Mouse (Mus musculus): ENCODE results near the gene Lims1. TPM values are rescaled to one million over a fixed set of nuclear protein-coding genes. Genes with fewer than 3 reads are reported as not detected.

The Lims1 gene
- polyA plus RNA-seq, 1 experiment from 2014 or later, result 62.1 TPM

GRCm38 (mm10) chr10:58389151-58389550 is 65.9 kb downstream of the Lims1 start:
- peaks cover 12% of the 10 kb centered on the region for H3K4me1 ChIP-seq (replicated peaks)
- WGBS, result 79% methylated on average over 3 of the region's 3 CpGs
- H3K36me3 ChIP-seq, result no peaks in the 10 kb centered on the region
- no peak overlapping the region for H3K9ac ChIP-seq (replicated peaks)
- no peak for ATAC-seq
- no peak overlapping the region for H3K4me2 ChIP-seq (replicated peaks)
- no peak overlapping the region for H3K27ac ChIP-seq
- H3K9me3 ChIP-seq, result no peaks in the 10 kb centered on the region
- no peaks in the 10 kb centered on the region for H3K27me3 ChIP-seq
- H3K4me3 ChIP-seq (replicated peaks), result no peak overlapping the region

DNA sequence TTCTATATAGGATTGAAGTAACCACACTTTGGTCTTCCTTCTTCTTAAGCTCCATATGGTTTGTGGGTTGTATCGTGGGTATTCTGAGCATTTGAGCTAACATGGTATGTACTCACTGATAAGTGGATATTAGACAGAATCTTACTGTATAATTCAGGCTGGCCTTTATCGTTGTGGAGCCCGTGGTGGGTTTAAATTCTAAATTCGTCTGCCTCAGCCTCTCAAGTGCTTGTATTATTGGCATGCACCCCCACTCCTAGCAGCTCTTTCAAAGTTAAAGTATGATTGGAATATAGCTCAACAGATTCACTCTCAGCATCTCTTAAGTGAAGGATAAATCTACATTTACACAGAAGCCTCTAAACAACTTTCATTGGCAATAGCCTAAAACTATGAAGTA is 69.2 kb downstream of the Lims1 start:
- Histone ChIP-seq H3K36me3 (no peaks in the 10 kb centered on the region), H3K9me3 (no peaks in the 10 kb centered on the region), H3K9ac (replicated peaks) (no peak overlapping the region), H3K27ac (no peak overlapping the region), H3K4me3 (replicated peaks) (no peak overlapping the region), H3K4me2 (replicated peaks) (no peak overlapping the region), H3K27me3 (no peaks in the 10 kb centered on the region), H3K4me1 (replicated peaks) (0 out of 2 replicates have a peak, but pooled peaks cover 12% of the 10 kb centered on the region)
- 84% methylated on average over 4 of the region's 4 CpGs for WGBS
- no peak for ATAC-seq

GRCm38 (mm10) chr10:58393026-58394014 is 70.1 kb downstream of the Lims1 start:
- H3K27ac ChIP-seq, result no peak overlapping the region
- no peak overlapping the region for H3K4me2 ChIP-seq (replicated peaks)
- WGBS, result 87% methylated on average over 7 of the region's 7 CpGs
- H3K9ac ChIP-seq (replicated peaks), result no peak overlapping the region
- H3K36me3 ChIP-seq, result no peaks in the 10 kb centered on the region
- ATAC-seq, result no peak
- H3K27me3 ChIP-seq, result no peaks in the 10 kb centered on the region
- 0 out of 2 replicates have a peak, but pooled peaks cover 12% of the 10 kb centered on the region for H3K4me1 ChIP-seq (replicated peaks)
- H3K9me3 ChIP-seq, result no peaks in the 10 kb centered on the region
- no peak overlapping the region for H3K4me3 ChIP-seq (replicated peaks)

- no peak for ATAC-seq
These were observed 70.9 kb downstream of the Lims1 start for GRCm38 (mm10) chr10:58394170-58394569.

DNA sequence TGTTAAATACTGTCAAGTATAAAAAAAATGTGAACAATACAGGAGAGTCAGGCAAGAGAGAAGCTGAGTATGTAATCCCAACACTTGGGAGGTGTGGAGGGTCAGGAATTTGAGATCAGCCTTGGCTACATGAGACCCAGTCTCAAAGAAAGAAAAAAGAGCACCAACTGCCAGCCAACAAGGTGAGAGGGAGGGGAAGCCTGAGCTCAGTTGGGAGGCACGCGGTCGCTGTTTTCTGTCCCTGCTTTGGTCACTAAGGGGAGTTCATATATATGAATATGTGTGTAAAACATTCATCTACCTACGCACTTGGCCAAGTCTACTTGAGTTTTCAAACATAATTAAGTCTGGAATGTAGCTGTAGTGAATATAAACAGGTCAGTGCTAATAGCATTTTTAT is 72.0 kb downstream of the Lims1 start:
- Histone ChIP-seq H3K27ac (no peak overlapping the region), H3K4me3 (replicated peaks) (no peak overlapping the region), H3K36me3 (peaks cover 7% of the 10 kb centered on the region; the same call in 1 of the 2 replicates), H3K27me3 (no peaks in the 10 kb centered on the region), H3K4me1 (replicated peaks) (0 out of 2 replicates have a peak, but pooled peaks cover 12% of the 10 kb centered on the region), H3K9ac (replicated peaks) (no peak overlapping the region), H3K9me3 (no peaks in the 10 kb centered on the region), H3K4me2 (replicated peaks) (no peak overlapping the region)
- no peak for ATAC-seq
- WGBS, result 97% methylated on average over 4 of the region's 4 CpGs

More at GRCm38 (mm10) chr10:58394170-58394569, 70.9 kb downstream of the Lims1 start:
- no peak overlapping the region for H3K27ac ChIP-seq
- H3K9me3 ChIP-seq, result no peaks in the 10 kb centered on the region
- H3K4me1 ChIP-seq (replicated peaks), result 0 out of 2 replicates have a peak, but pooled peaks cover 12% of the 10 kb centered on the region
- H3K4me3 ChIP-seq (replicated peaks), result no peak overlapping the region
- 68% methylated on average over 10 of the region's 10 CpGs for WGBS
- H3K36me3 ChIP-seq, result peaks cover 5% of the 10 kb centered on the region; the same call in 1 of the 2 replicates
- H3K27me3 ChIP-seq, result no peaks in the 10 kb centered on the region
- no peak overlapping the region for H3K9ac ChIP-seq (replicated peaks)
- H3K4me2 ChIP-seq (replicated peaks), result no peak overlapping the region

DNA sequence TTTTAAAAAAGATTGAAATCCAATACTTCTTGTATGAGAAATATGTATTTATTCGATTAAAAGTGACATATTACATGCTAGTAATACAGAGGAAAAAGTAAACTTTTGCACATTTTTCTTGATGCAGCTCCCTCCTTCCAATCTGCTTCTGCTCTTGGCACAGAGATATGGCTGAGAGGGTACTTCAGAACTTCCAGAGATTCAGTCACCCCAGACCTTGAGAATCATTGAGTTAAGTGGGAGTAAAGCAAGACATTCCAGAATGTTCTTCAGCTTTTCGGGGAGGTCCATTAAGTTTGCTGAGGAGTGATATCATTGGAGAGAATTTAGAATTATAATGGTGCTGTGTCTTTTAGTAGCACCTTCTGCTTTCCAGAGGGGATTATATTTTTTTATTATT is 72.5 kb downstream of the Lims1 start:
- Histone ChIP-seq H3K4me1 (replicated peaks) (0 out of 2 replicates have a peak, but pooled peaks cover 12% of the 10 kb centered on the region), H3K9ac (replicated peaks) (no peak overlapping the region), H3K36me3 (peaks cover 7% of the 10 kb centered on the region; the same call in 1 of the 2 replicates), H3K27ac (no peak overlapping the region), H3K27me3 (no peaks in the 10 kb centered on the region), H3K4me2 (replicated peaks) (no peak overlapping the region), H3K9me3 (no peaks in the 10 kb centered on the region), H3K4me3 (replicated peaks) (no peak overlapping the region)
- ATAC-seq, result no peak
- WGBS, result 97% methylated on average over 2 of the region's 2 CpGs

GRCm38 (mm10) chr10:58396600-58396999 is 73.3 kb downstream of the Lims1 start:
- WGBS, result 81% methylated on average over 3 of the region's 3 CpGs
- H3K4me3 ChIP-seq (replicated peaks), result no peak overlapping the region
- H3K9ac ChIP-seq (replicated peaks), result no peak overlapping the region
- H3K27me3 ChIP-seq, result no peaks in the 10 kb centered on the region
- H3K4me2 ChIP-seq (replicated peaks), result no peak overlapping the region
- H3K9me3 ChIP-seq, result no peaks in the 10 kb centered on the region
- H3K27ac ChIP-seq, result no peak overlapping the region
- no peak for ATAC-seq
- 0 out of 2 replicates have a peak, but pooled peaks cover 12% of the 10 kb centered on the region for H3K4me1 ChIP-seq (replicated peaks)
- H3K36me3 ChIP-seq, result peaks cover 10% of the 10 kb centered on the region

DNA sequence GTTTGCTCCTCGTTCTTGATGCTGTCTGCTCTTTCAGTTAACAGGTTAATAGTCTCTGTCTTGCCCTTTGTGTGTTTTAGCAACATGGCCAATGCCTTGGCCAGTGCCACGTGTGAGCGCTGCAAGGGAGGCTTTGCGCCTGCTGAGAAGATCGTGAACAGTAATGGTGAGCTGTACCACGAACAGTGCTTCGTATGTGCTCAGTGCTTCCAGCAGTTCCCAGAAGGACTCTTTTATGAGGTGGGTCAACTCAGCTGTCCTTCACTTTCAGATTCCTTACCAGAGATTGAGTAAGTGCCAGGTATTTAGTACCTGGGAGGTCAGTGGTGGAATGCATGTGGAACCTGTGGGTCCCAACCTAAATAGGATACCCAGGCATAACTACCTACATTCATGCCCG is 75.7 kb downstream of the Lims1 start:
- Histone ChIP-seq H3K4me1 (replicated peaks) (0 out of 2 replicates have a peak, but pooled peaks cover 6% of the 10 kb centered on the region), H3K9ac (replicated peaks) (no peak overlapping the region), H3K9me3 (no peaks in the 10 kb centered on the region), H3K4me3 (replicated peaks) (no peak overlapping the region), H3K27me3 (no peaks in the 10 kb centered on the region), H3K27ac (no peak overlapping the region), H3K36me3 (peaks cover 18% of the 10 kb centered on the region), H3K4me2 (replicated peaks) (no peak overlapping the region)
- 94% methylated on average over 8 of the region's 8 CpGs for WGBS
- no peak for ATAC-seq

DNA sequence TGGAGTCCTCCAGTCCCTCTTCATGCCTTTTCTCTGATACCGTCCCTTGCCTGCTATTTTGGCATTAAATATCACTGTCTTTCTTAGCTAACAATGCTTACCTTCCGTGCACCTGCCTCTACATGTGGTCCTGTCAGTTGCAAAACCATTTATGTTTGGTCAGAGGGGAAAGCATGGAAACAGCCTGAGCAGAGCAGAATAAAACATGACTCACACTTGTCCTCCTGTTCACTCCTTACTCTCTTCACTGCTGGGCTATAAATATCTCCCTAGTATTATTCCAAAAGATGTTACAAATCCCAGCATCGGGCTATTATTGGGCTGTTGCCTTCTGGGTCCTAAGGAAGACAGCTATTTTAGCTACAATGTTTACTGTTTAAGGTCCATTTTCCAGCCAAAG is 78.6 kb downstream of the Lims1 start:
- H3K9me3 ChIP-seq, result no peaks in the 10 kb centered on the region
- 94% methylated on average over 3 of the region's 3 CpGs for WGBS

DNA sequence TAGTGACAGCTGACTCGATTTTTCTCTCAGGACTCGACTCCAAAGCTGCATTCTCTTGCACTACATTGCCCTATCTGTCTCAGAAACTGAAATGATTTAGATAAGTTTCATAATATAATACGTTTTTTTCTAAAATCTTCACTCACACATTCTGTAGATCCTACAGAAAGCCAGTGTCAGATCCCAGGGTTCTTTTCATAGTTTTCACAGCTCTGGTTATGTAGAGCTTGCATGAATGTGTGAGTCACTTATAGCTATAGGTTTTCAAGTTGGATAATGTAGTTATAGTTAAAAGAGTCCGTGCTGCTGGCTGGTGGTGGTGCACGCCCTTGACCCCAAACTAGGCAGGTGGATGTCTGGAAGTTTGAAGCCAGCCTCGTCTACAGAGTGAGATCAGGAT is 81.4 kb downstream of the Lims1 start:
- Histone ChIP-seq H3K9ac (replicated peaks) (no peak overlapping the region), H3K4me1 (replicated peaks) (no peaks in the 10 kb centered on the region), H3K36me3 (peaks cover 36% of the 10 kb centered on the region), H3K27ac (no peak overlapping the region), H3K9me3 (no peaks in the 10 kb centered on the region), H3K27me3 (no peaks in the 10 kb centered on the region), H3K4me3 (replicated peaks) (no peak overlapping the region), H3K4me2 (replicated peaks) (no peak overlapping the region)
- ATAC-seq, result no peak
- 92% methylated on average over 6 of the region's 6 CpGs for WGBS

More for the DNA sequence above, 78.6 kb downstream of the Lims1 start:
- Histone ChIP-seq H3K36me3 (peaks cover 25% of the 10 kb centered on the region), H3K9ac (replicated peaks) (no peak overlapping the region), H3K27ac (no peak overlapping the region), H3K4me1 (replicated peaks) (no peaks in the 10 kb centered on the region), H3K4me2 (replicated peaks) (no peak overlapping the region), H3K27me3 (no peaks in the 10 kb centered on the region), H3K4me3 (replicated peaks) (no peak overlapping the region)
- ATAC-seq, result no peak

- H3K36me3 ChIP-seq, result peaks cover 43% of the 10 kb centered on the region
- no peaks in the 10 kb centered on the region for H3K4me1 ChIP-seq (replicated peaks)
- ATAC-seq, result no peak
- no peak overlapping the region for H3K4me2 ChIP-seq (replicated peaks)
- no peaks in the 10 kb centered on the region for H3K27me3 ChIP-seq
- H3K4me3 ChIP-seq (replicated peaks), result no peak overlapping the region
- 91% methylated on average over 4 of the region's 4 CpGs for WGBS
- H3K27ac ChIP-seq, result no peak overlapping the region
- no peak overlapping the region for H3K9ac ChIP-seq (replicated peaks)
- H3K9me3 ChIP-seq, result no peaks in the 10 kb centered on the region
These were observed 82.2 kb downstream of the Lims1 start for GRCm38 (mm10) chr10:58405285-58405948.

DNA sequence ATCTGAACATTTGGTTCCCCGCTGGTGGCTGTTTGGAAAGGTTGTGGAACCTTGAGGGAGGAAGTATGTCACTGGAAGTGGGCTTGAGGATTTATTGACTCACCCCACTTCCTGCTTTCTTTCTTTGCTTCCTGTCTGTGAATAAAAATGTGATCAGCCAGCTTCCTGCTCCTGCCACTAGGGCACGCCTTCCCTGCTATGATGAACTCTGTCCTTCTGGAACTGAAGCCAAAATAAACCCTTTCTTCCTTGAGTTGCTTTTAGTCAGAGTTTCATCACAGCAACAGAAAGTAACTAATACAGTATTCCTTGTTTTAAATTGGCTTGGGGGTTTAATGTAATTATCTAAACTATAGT is 82.7 kb downstream of the Lims1 start:
- Histone ChIP-seq H3K27ac (no peak overlapping the region), H3K4me2 (replicated peaks) (no peak overlapping the region), H3K9me3 (no peaks in the 10 kb centered on the region), H3K27me3 (no peaks in the 10 kb centered on the region), H3K36me3 (peaks cover 47% of the 10 kb centered on the region), H3K9ac (replicated peaks) (no peak overlapping the region), H3K4me3 (replicated peaks) (no peak overlapping the region), H3K4me1 (replicated peaks) (no peaks in the 10 kb centered on the region)
- no peak for ATAC-seq
- 92% methylated on average over 2 of the region's 2 CpGs for WGBS
